Mouse (Mus musculus) liver, adult (tissue): ENCODE measurements around the gene Prkch.

Experiments used
- GATA4 ChIP-seq: IDR thresholded peaks from 2 replicates; pipeline ENCODE4 v1.6.1; 2014; ENCODE audit warnings: mild to moderate bottlenecking, low read length; ENCODE audit not compliant: insufficient replicate concordance

Gene Prkch

DNA sequence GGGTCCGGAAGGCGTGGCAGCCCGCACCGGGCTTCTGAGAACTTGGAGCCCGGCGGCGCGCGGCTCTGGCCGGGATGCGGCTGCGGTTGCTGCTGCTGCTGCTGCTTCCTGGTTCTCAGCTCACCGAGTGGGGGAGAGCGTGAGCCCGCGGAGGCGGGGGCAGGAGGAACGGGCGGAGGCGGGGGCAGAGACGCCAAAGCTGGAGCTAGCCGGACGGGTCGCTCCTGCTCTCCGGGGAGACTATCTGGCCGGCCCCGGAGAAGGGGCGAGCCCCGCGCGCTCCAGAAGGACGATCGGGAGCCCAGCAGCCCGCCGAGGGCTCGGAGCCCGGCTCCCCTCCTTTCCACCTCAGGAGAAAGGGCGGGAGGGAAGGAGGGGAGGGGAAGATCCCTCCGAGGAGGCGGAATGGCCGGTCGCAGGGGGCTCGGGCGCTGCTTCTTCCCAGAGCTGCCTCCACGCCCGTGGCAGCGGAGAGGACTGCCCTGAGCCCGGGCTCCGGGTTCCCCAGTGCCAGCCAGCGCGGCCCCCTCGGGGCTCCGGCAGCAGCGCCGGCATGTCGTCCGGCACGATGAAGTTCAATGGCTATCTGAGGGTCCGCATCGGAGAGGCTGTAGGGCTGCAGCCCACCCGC lies at the start of gene Prkch:
Gene Prkch, plus strand, starts transcription at position 187 of the 631 bp plus-strand sequence.
- peak; percentile 4; the same call in 1 of the 2 replicates for TF ChIP-seq GATA4

DNA sequence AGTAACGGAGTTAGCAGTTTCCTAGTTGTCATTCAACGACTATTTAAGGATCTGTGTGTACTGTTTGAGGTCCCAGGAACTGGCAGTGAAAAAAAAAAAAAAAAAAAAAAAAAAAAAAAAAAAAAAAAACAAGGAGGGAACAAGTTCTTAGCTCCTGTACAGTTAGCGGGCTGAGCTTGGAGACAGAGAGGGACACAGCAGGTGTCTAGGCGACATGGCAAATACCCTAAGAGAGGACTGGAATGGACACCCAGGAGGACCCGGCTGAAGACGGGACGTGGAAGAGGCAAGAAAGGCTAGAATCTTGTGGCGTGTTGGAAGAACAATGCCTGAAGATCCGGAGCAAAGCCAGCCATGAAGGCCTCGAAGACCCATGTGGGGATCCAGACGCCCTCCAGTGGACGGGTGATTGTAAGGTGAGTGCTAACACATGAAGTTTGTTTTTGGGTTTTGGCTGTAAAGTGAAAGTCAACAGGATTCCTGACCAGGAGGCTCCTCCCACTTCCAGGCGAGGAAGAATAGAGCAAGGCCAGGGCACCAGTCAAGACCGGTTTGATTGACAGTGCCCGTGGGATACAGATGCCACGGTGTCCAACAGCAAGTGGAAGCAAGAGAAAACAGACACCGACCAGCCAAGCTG lies 47.0 kb upstream of the Prkch start:
- no peak for TF ChIP-seq GATA4

DNA sequence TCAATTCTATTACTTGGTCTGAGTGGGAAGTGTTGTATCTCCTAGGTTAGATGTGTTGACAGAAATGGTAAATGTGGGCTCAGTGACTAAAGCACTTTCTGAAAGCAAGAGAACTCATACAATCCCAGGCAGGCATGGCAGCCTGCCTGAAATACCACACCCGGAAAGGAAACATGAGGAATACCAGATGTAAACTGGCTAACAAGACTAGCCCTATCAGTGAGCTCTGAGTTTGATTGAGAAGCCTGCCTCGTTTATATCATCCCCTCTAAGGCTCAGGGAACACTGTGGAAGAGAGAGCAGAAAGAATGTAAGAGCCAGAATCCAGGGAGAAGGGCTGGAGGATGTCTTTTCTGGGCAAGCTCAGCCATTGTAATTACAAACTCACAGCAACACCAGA lies 45.4 kb upstream of the Prkch start:
- TF ChIP-seq GATA4, result no peak

DNA sequence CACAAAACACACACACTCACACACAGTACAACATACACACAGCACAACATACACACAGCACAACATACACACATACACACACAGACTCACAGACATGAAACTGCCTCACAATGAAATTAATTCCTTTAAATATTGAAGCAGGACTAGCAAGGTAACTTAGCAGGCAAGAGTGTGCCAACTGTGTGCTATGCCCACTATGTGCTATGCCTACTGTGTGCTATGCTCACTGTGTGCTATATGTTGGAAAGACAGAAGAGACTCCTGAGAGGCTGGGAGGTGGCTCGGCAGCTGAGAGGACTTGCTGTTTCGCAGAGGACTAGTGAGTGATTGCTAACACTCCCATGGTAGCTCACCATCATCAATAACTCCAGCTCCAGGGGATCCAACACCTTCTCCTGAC lies 44.2 kb upstream of the Prkch start:
- TF ChIP-seq GATA4, result no peak

DNA sequence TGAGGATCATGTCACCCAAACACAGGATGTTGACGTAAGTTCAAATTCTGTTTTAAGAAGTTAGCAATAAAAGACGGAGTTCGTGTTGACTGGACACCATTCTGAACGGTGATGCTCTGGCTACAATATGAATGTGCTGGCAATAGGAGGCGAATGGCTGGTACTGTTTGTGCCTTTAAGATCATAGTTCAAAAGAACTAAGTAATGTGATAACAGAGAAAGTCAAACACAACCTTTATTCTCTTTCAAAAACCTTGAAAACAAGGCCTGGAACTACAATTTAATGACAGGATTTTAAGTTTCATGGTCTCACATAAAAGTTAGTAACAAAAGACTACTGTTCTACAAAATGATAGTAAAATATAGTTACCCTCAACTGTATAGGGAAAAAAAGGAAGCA lies 41.4 kb upstream of the Prkch start:
- peak; percentile 27; the same call in 1 of the 2 replicates for TF ChIP-seq GATA4

DNA sequence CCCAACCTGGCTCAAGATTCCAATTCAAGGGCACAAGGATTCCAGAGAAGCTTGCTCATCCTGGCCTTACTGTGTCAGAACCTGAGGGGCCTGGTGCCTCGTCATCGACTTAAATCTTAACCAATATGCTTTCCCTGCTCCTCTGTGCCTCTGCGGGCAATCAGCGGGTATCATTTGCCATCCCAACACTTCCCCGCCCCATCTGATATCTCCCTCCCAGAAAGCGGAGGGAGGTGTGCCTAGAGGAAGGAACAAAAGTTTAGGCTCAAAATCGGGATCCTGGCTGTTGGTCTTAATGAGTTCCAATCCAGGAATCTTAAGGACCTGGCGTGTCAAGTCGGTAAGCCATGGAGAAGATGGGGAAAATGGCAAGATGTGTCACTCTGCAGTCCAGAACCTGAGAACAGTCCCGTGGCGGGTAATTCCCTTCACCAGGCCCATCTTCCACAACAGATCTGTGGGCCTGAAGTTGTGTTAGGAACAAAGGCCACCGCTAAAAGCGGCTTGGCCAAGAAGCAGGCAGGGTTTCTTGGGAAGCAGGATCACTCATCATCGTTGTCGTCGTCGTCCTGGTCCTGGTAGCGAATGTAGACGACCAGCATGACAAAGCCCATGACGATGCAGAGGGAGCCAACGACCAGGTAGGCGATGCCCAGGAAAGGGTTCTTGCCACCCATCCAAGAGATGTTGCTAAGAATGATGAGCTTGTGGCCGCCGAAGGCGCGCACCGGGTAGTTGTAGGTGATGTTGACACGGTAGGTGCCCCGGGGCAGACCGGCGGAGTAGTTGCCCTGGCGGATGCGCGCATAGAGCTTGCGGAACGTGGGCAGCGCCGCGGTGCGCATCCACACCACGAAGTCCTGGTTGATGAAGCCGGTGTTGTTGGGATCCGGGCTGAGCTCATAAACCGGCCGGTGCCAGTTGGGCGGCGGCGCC lies 39.6 kb upstream of the Prkch start:
- TF ChIP-seq GATA4, result no peak

DNA sequence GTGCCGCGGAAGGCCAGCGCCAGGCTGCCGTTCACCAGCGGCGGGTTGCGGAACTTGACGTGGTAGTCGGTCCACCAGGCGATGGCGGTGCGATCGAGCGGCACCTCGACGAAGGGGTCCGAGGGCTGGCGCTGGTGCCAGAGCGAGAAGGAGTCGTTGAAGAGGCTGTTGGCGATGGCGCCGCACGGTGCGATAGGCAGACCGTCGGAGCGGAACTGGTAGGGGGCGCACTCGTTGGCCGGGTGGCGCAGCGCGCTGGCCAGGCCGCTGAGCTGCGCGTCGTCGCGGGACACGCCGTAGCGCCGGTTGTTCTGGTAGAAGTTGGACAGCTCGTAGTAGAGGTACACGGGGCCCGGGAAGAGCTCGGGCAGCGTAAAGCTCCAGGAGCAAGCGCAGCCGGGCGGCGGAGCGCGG lies 38.9 kb upstream of the Prkch start:
- TF ChIP-seq GATA4, result no peak

DNA sequence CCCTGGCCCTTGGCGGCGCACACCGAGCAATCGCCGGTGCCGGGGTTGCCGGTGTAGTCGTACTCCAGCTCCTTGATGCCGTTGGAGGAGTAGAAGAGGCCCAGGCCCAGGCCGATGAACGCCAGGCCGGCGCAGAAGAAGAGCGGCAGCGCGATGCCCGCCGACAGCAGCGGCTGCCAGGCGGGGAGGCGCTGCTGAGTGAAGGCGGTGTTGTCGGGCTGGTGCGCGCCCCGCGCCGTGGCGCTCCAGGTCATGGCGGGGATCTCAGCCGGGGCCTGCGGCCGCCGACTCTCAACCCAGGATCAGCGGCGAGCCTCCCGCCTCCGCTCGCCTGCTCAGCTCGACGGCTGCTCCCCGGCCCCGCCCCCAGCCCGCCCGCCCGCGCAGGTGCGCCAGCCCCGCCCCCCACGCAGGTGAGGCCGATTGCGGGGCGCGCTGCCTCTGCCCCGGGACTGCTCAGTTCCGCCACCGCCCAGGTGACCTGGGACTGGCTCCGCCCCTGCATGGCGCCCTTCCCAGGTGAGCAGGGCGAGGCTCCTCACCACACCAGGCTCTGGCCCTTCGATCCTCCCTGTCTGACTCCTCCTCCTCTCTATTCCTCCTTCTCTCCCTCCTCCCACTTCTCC lies 38.4 kb upstream of the Prkch start, which contains the start of gene Tmem30b:
Gene Tmem30b, minus strand, starts transcription at position 307 of the 626 bp plus-strand sequence.
- no peak for TF ChIP-seq GATA4

DNA sequence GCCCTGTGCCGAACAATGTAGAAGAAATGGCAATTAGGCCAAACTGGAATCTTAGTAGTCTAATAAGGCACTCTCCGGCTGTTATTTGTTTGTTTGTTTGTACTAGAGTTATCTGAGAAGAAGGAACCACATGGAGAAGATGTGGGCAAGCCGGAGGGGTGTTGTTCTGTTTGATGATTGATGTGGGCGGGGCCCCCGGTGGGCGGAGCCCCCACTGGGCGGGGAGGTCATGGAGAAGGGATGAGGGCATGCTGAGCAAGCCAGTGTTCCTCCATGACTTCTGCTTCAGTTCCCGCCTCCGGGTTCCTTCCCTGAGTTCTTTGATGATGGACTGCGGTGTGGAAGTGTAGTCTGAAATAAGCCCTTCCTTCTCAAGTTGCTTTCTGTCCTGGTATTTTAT lies 37.0 kb upstream of the Prkch start:
- TF ChIP-seq GATA4, result no peak

DNA sequence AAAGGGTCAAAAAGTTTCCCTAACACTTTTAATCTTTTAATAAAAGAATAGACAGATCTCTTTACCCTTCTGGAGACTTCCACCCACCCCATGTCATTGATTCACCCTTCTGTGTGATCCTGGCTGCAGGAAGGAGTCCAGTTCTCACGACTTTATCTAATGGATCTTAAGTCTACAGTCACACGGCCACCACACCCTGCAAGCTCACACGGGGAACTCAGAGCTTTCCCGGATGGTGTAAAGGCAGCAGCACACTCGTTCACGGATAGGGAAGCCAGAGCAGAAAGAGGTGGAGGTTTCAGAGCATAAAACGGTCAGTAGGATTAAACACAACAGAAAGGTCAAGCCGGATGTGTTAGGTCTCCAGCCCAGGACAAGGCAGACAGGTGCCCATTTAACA lies 36.3 kb upstream of the Prkch start:
- TF ChIP-seq GATA4, result no peak

DNA sequence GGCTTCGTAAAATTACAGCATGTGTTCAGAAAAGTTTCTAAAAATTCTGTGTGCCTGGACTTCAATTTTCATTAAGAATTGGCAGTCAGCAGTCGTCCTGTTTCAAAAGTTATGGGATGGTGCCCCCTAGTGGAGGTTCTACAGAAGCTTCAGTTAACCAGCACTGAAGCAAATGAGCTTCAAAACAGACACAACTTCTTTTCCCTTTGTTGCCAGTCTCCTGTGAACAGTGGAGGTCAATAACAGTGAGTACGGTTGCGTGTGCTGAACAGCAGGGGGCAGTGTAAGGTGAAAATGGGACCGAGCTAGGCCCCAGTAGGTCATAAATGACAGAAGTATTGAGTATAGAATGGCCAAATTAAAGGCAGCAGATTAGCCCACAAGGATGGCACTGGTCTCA lies 30.4 kb upstream of the Prkch start:
- TF ChIP-seq GATA4, result no peak

DNA sequence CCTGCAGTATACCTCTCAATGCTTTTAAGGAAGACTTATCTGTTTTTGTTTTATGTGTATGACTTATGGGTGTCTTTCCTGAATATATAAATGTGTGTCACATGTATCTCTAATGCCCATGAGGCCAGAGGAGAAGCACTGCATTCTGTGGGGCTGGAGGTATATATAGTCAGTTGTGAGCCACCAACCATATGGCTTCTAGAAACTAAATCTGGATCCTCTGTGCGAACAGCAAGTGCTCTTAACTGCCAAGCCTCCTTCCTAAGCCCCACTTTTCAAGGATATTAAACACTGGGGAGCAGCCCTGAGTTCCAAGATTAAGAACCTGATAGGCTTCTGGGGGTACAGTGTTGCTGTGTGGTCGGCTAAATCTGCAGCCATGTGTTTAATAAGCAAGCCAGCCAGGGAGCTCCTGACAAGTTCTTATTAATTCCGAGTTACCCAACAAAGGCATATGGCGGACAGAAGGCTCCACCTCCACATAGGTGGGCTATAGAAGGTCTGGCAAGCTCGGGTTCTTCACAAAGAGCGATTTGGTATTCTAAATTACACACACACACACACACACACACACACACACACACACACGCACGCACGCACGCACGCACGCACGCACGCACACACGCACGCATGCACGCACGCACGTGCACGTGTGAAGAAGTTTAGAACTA lies 25.9 kb upstream of the Prkch start:
- TF ChIP-seq GATA4, result no peak

DNA sequence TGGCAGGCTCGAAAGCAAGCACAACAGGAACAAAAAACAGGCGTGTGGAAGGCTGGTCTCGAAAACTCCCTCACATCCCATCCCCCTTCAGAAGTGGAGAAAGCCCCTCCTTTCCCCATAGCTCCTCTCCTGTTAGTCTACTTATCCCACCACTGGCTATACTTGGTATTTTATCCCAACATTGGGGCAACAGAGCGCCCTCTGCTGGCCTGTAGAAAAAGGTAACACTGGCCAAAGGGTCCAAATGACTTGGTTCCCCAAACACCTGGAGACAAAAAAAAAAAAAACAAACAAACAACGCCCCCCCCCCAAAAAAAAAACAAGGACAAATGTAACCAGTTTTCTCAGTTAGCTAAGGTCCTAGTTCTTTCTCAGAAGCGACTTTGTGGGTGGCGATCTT lies 24.5 kb upstream of the Prkch start:
- no peak for TF ChIP-seq GATA4

DNA sequence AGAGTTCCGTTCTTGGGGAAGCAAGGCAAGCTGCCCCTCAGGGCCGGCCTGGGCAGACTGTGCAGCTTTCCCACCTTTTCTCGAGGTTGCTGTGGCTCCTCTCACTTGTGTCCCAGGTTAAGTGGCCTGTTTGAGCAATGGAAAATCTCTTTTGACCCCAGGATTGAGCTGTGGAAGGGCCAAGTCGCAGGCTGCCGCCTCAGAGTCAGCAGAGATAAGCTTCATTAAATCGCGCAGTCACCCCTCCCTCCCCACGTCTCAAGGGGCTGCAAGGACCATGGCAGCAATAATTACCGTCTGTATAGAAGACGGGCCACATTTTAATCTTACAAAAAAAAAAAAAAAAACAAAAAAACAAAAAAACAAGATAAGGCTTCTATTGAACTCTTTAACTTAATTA lies 20.4 kb upstream of the Prkch start:
- no peak for TF ChIP-seq GATA4
